Mouse (Mus musculus) embryonic facial prominence, embryonic 12.5 days (tissue): ENCODE measurements around the gene Napepld. TPM values are rescaled to one million over a fixed set of nuclear protein-coding genes. Genes with fewer than 3 reads are reported as not detected.

ENCODE experiments used
- ATAC-seq: fragments of 200-750 bp; cut with Nextera tagmentation; 2 replicates; pipeline ENCODE4 v1.8.0; 2017; ENCODE audit not compliant: insufficient number of reproducible peaks, insufficient read depth, low FRiP score, low TSS enrichment
- H3K27ac ChIP-seq: fragments of 300-500 bp; sonication (generic); 2 replicates; pipeline ENCODE4 v1.5.1; 2016; ENCODE audit warnings: mild to moderate bottlenecking
- H3K27me3 ChIP-seq: fragments of 300-500 bp; sonication (generic); 2 replicates; pipeline ENCODE4 v1.6.1; 2016; ENCODE audit warnings: mild to moderate bottlenecking, moderate library complexity
- H3K36me3 ChIP-seq: fragments of 300-500 bp; sonication (generic); 2 replicates; pipeline ENCODE4 v1.6.1; 2016; ENCODE audit warnings: mild to moderate bottlenecking
- H3K4me1 ChIP-seq: fragments of 300-500 bp; sonication (generic); 2 replicates; pipeline ENCODE4 v1.6.1; 2016
- H3K4me2 ChIP-seq: fragments of 300-500 bp; sonication (generic); replicated peaks from 2 replicates; pipeline ENCODE4 v1.6.1; 2016; ENCODE audit warnings: mild to moderate bottlenecking, moderate library complexity
- H3K4me3 ChIP-seq: fragments of 300-500 bp; sonication (generic); 2 replicates; pipeline ENCODE4 v1.5.1; 2016; ENCODE audit warnings: mild to moderate bottlenecking
- H3K9ac ChIP-seq: fragments of 300-500 bp; sonication (generic); 2 replicates; pipeline ENCODE4 v1.6.1; 2016; ENCODE audit warnings: mild to moderate bottlenecking, moderate library complexity
- H3K9me3 ChIP-seq: fragments of 300-500 bp; sonication (generic); 2 replicates; pipeline ENCODE4 v1.6.1; 2016; ENCODE audit warnings: mild to moderate bottlenecking, moderate library complexity
- WGBS: fragments of 180-500 bp; shearing (Covaris S2); methylation state at CpG from one replicate; pipeline ENCODE4 v1.1.7; 2016; 5-methylcytosine and 5-hydroxymethylcytosine counted together
- polyA plus RNA-seq: library from polyadenylated mRNA; unstranded; fragments of >200 nt; fragmentation: Nextera tagmentation; extraction: Ambion mirVana; gene quantifications from 2 replicates; pipeline ENCODE4 v1.2.1, GENCODE M21; 2016

Gene Napepld
- polyA plus RNA-seq, 1 experiment from 2014 or later, result 3.2 TPM

- ATAC-seq, result no peak
- WGBS, result 82% methylated on average over 4 of the region's 4 CpGs
- Histone ChIP-seq H3K27me3 (no peaks in the 10 kb centered on the region), H3K4me1 (no peaks in the 10 kb centered on the region), H3K9ac (no peak overlapping the region), H3K36me3 (peaks cover 9% of the 10 kb centered on the region), H3K4me3 (no peak overlapping the region), H3K9me3 (no peaks in the 10 kb centered on the region), H3K27ac (no peak overlapping the region), H3K4me2 (no peak overlapping the region)
Observed at GRCm38 (mm10) chr5:21680029-21680428, 21.2 kb downstream of the Napepld start.

- WGBS, result 94% methylated on average over 9 of the region's 9 CpGs
- Histone ChIP-seq H3K27ac (no peak overlapping the region), H3K4me3 (no peak overlapping the region), H3K27me3 (no peaks in the 10 kb centered on the region), H3K9ac (no peak overlapping the region), H3K9me3 (no peaks in the 10 kb centered on the region), H3K4me1 (no peaks in the 10 kb centered on the region), H3K36me3 (peaks cover 16% of the 10 kb centered on the region), H3K4me2 (no peak overlapping the region)
- no peak for ATAC-seq
Observed at GRCm38 (mm10) chr5:21678363-21678762, 22.8 kb downstream of the Napepld start.

- no peaks in the 10 kb centered on the region for H3K27me3 ChIP-seq
- H3K4me3 ChIP-seq, result no peak overlapping the region
- H3K9ac ChIP-seq, result no peak overlapping the region
- ATAC-seq, result no peak
- 93% methylated on average over 6 of the region's 6 CpGs for WGBS
- H3K9me3 ChIP-seq, result no peaks in the 10 kb centered on the region
- H3K36me3 ChIP-seq, result peaks cover 16% of the 10 kb centered on the region
- no peak overlapping the region for H3K4me2 ChIP-seq
- H3K27ac ChIP-seq, result no peak overlapping the region
- H3K4me1 ChIP-seq, result no peaks in the 10 kb centered on the region
Observed at GRCm38 (mm10) chr5:21677939-21678338, 23.3 kb downstream of the Napepld start.

GRCm38 (mm10) chr5:21675494-21675893 is 25.7 kb downstream of the Napepld start:
- Histone ChIP-seq H3K4me3 (no peak overlapping the region), H3K27me3 (no peaks in the 10 kb centered on the region), H3K9ac (no peak overlapping the region), H3K27ac (no peak overlapping the region), H3K4me2 (no peak overlapping the region), H3K36me3 (peaks cover 16% of the 10 kb centered on the region), H3K4me1 (no peaks in the 10 kb centered on the region), H3K9me3 (no peaks in the 10 kb centered on the region)
- ATAC-seq, result no peak
- 94% methylated on average over 23 of the region's 23 CpGs for WGBS

GRCm38 (mm10) chr5:21675019-21675418 is 26.2 kb downstream of the Napepld start:
- H3K9ac ChIP-seq, result no peak overlapping the region
- H3K27me3 ChIP-seq, result no peaks in the 10 kb centered on the region
- peaks cover 16% of the 10 kb centered on the region for H3K36me3 ChIP-seq
- H3K4me1 ChIP-seq, result no peaks in the 10 kb centered on the region
- H3K9me3 ChIP-seq, result no peaks in the 10 kb centered on the region
- WGBS, result 79% methylated on average over 12 of the region's 12 CpGs
- no peak overlapping the region for H3K4me2 ChIP-seq
- ATAC-seq, result no peak
- H3K27ac ChIP-seq, result no peak overlapping the region
- no peak overlapping the region for H3K4me3 ChIP-seq

GRCm38 (mm10) chr5:21673742-21674141 is 27.5 kb downstream of the Napepld start:
- WGBS, result 82% methylated on average over 9 of the region's 9 CpGs
- no peaks in the 10 kb centered on the region for H3K4me1 ChIP-seq
- no peak overlapping the region for H3K4me3 ChIP-seq
- no peak overlapping the region for H3K9ac ChIP-seq
- ATAC-seq, result no peak
- peaks cover 16% of the 10 kb centered on the region for H3K36me3 ChIP-seq
- H3K9me3 ChIP-seq, result no peaks in the 10 kb centered on the region
- no peaks in the 10 kb centered on the region for H3K27me3 ChIP-seq
- no peak overlapping the region for H3K27ac ChIP-seq
- H3K4me2 ChIP-seq, result no peak overlapping the region

GRCm38 (mm10) chr5:21672812-21673635 is 28.2 kb downstream of the Napepld start:
- H3K4me2 ChIP-seq, result peak overlapping the region; percentile 21; the same call in 1 of the 2 replicates

GRCm38 (mm10) chr5:21669307-21669706 is 31.9 kb downstream of the Napepld start:
- no peak overlapping the region for H3K27ac ChIP-seq
- H3K9me3 ChIP-seq, result no peaks in the 10 kb centered on the region
- H3K4me3 ChIP-seq, result no peak overlapping the region
- H3K4me2 ChIP-seq, result no peak overlapping the region
- H3K36me3 ChIP-seq, result no peaks in the 10 kb centered on the region
- no peak for ATAC-seq
- 93% methylated on average over 2 of the region's 2 CpGs for WGBS
- no peak overlapping the region for H3K9ac ChIP-seq
- H3K27me3 ChIP-seq, result no peaks in the 10 kb centered on the region
- H3K4me1 ChIP-seq, result no peaks in the 10 kb centered on the region

More at GRCm38 (mm10) chr5:21672812-21673635, 28.2 kb downstream of the Napepld start:
- peaks cover 15% of the 10 kb centered on the region for H3K36me3 ChIP-seq
- 0 out of 2 replicates have a peak overlapping the region, but pooled peaks have one; percentile 3 for H3K27ac ChIP-seq
- no peak for ATAC-seq
- no peak overlapping the region for H3K4me3 ChIP-seq
- no peaks in the 10 kb centered on the region for H3K4me1 ChIP-seq
- no peak overlapping the region for H3K9ac ChIP-seq
- no peaks in the 10 kb centered on the region for H3K9me3 ChIP-seq
- no peaks in the 10 kb centered on the region for H3K27me3 ChIP-seq
- 36% methylated on average over 23 of the region's 23 CpGs for WGBS

- Histone ChIP-seq H3K36me3 (peaks cover 8% of the 10 kb centered on the region), H3K4me1 (no peaks in the 10 kb centered on the region), H3K27ac (no peak overlapping the region), H3K9ac (no peak overlapping the region), H3K9me3 (no peaks in the 10 kb centered on the region), H3K27me3 (no peaks in the 10 kb centered on the region), H3K4me2 (no peak overlapping the region), H3K4me3 (no peak overlapping the region)
- WGBS, result 61% methylated on average over 8 of the region's 8 CpGs
- ATAC-seq, result no peak
Observed at GRCm38 (mm10) chr5:21667191-21668137, 33.7 kb downstream of the Napepld start.

GRCm38 (mm10) chr5:21663081-21663480 is 38.1 kb downstream of the Napepld start:
- no peak overlapping the region for H3K9ac ChIP-seq
- H3K4me1 ChIP-seq, result no peaks in the 10 kb centered on the region
- no peak overlapping the region for H3K4me2 ChIP-seq
- ATAC-seq, result no peak
- H3K36me3 ChIP-seq, result peaks cover 44% of the 10 kb centered on the region
- no peak overlapping the region for H3K4me3 ChIP-seq
- H3K27me3 ChIP-seq, result no peaks in the 10 kb centered on the region
- no peak overlapping the region for H3K27ac ChIP-seq
- WGBS, result 94% methylated on average over 11 of the region's 11 CpGs
- no peaks in the 10 kb centered on the region for H3K9me3 ChIP-seq

GRCm38 (mm10) chr5:21660850-21661249 is 40.3 kb downstream of the Napepld start:
- no peak for ATAC-seq
- Histone ChIP-seq H3K36me3 (peaks cover 58% of the 10 kb centered on the region), H3K4me2 (no peak overlapping the region), H3K4me1 (no peaks in the 10 kb centered on the region), H3K27me3 (no peaks in the 10 kb centered on the region), H3K27ac (no peak overlapping the region), H3K4me3 (no peak overlapping the region), H3K9me3 (no peaks in the 10 kb centered on the region), H3K9ac (no peak overlapping the region)
- 92% methylated on average over 6 of the region's 6 CpGs for WGBS
